Mouse (Mus musculus) kidney, adult 18-20 months (tissue): ENCODE measurements at regions not wholly inside any gene's neighbourhood (a gene's known extent, or its start where the extent isn't known, plus 50 kb on each side); places are given as distances from the start of the nearest gene placed in this dataset.

Source experiments
- DNase-seq: peaks from one replicate; pipeline ENCODE4 v3.0.0; 2021

GRCm38 (mm10) chr2:117548273-117548672, 205.5 kb upstream of the Rasgrp1 start:
- no peak for DNase-seq

GRCm38 (mm10) chr2:117556301-117556700, 213.5 kb upstream of the Rasgrp1 start:
- DNase-seq = no peak

GRCm38 (mm10) chr2:117570987-117571386, 228.2 kb upstream of the Rasgrp1 start:
- DNase-seq = no peak

GRCm38 (mm10) chr2:117587381-117587780, 244.6 kb upstream of the Rasgrp1 start:
- DNase-seq = no peak

GRCm38 (mm10) chr2:117595028-117595427, 252.2 kb upstream of the Rasgrp1 start:
- DNase-seq = no peak

GRCm38 (mm10) chr2:117597573-117597972, 254.8 kb upstream of the Rasgrp1 start:
- no peak for DNase-seq

- no peak for DNase-seq
These were observed 272.0 kb upstream of the Rasgrp1 start for GRCm38 (mm10) chr2:117614772-117615171.

GRCm38 (mm10) chr2:117618063-117618462, 275.3 kb upstream of the Rasgrp1 start:
- DNase-seq = no peak

- DNase-seq = no peak
These were observed 281.2 kb upstream of the Rasgrp1 start for GRCm38 (mm10) chr2:117623955-117624354.

GRCm38 (mm10) chr2:117634906-117635305, 292.1 kb upstream of the Rasgrp1 start:
- no peak for DNase-seq

GRCm38 (mm10) chr2:117637397-117637796, 294.6 kb upstream of the Rasgrp1 start:
- no peak for DNase-seq

- no peak for DNase-seq
These were observed 309.3 kb upstream of the Rasgrp1 start for GRCm38 (mm10) chr2:117652101-117652500.

GRCm38 (mm10) chr2:117652647-117653046, 309.8 kb upstream of the Rasgrp1 start:
- no peak for DNase-seq

- DNase-seq = no peak
These were observed 313.9 kb upstream of the Rasgrp1 start for GRCm38 (mm10) chr2:117656546-117657175.

- DNase-seq = no peak
These were observed 317.6 kb upstream of the Rasgrp1 start for GRCm38 (mm10) chr2:117660217-117660924.

GRCm38 (mm10) chr2:117662653-117663052, 319.9 kb upstream of the Rasgrp1 start:
- DNase-seq = no peak

- DNase-seq = no peak
These were observed 323.7 kb upstream of the Rasgrp1 start for GRCm38 (mm10) chr2:117666528-117666927.

- DNase-seq = no peak
These were observed 325.3 kb upstream of the Rasgrp1 start for GRCm38 (mm10) chr2:117668137-117668536.

GRCm38 (mm10) chr2:117674877-117675276, 332.1 kb upstream of the Rasgrp1 start:
- DNase-seq = no peak

- no peak for DNase-seq
These were observed 335.8 kb upstream of the Rasgrp1 start for GRCm38 (mm10) chr2:117678650-117679049.

GRCm38 (mm10) chr2:117685836-117686453, 343.1 kb upstream of the Rasgrp1 start:
- no peak for DNase-seq

GRCm38 (mm10) chr2:117693537-117693936, 350.7 kb upstream of the Rasgrp1 start:
- no peak for DNase-seq

GRCm38 (mm10) chr2:117710173-117710813, 367.5 kb upstream of the Rasgrp1 start:
- no peak for DNase-seq

GRCm38 (mm10) chr2:117724066-117724465, 381.3 kb upstream of the Rasgrp1 start:
- DNase-seq = no peak
